Mouse (Mus musculus) liver, postnatal 0 days (tissue): ENCODE data around the gene Vgf. TPM values are rescaled to one million over a fixed set of nuclear protein-coding genes. Genes with fewer than 3 reads are reported as not detected.
A peak's percentile ranks its signal among the peaks of the same experiment; 100 is the strongest.

Experiments used
- ATAC-seq: fragments of 200-750 bp; cut with Nextera tagmentation; 2 replicates; pipeline ENCODE4 v1.8.0; 2017; ENCODE audit warnings: mild to moderate bottlenecking, moderate library complexity
- DNase-seq: peaks from one replicate; pipeline ENCODE4 v3.0.0-alpha.2; 2016
- H3K27ac ChIP-seq: fragments of 300-500 bp; sonication (generic); 2 replicates; pipeline ENCODE4 v1.5.1; 2014; ENCODE audit warnings: antibody characterized with exemption, moderate library complexity, mild to moderate bottlenecking, low read depth
- H3K27me3 ChIP-seq: fragments of 300-500 bp; sonication (generic); 2 replicates; pipeline ENCODE4 v1.6.1; 2014; ENCODE audit warnings: low read length, control low read depth, mixed read lengths; ENCODE audit not compliant: insufficient read depth
- H3K36me3 ChIP-seq: fragments of 300-500 bp; sonication (generic); replicated peaks from 2 replicates; pipeline ENCODE4 v1.6.1; 2014; ENCODE audit warnings: mild to moderate bottlenecking, control low read depth, low read length, moderate library complexity, mixed read lengths; ENCODE audit not compliant: insufficient read depth
- H3K4me1 ChIP-seq: fragments of 300-500 bp; sonication (generic); 2 replicates; pipeline ENCODE4 v1.6.1; 2014; ENCODE audit warnings: antibody characterized with exemption, mild to moderate bottlenecking, control low read depth; ENCODE audit not compliant: insufficient read depth
- H3K4me2 ChIP-seq: fragments of 300-500 bp; sonication (generic); 2 replicates; pipeline ENCODE4 v1.6.1; 2014; ENCODE audit warnings: low read depth, mild to moderate bottlenecking, low read length, moderate library complexity, mixed read lengths
- H3K4me3 ChIP-seq: fragments of 300-500 bp; sonication (generic); 2 replicates; pipeline ENCODE4 v1.5.1; 2014; ENCODE audit warnings: low read depth, low read length
- H3K9ac ChIP-seq: fragments of 300-500 bp; sonication (generic); replicated peaks from 2 replicates; pipeline ENCODE4 v1.6.1; 2014; ENCODE audit warnings: mild to moderate bottlenecking, moderate library complexity
- H3K9me3 ChIP-seq: fragments of 300-500 bp; sonication (generic); 2 replicates; pipeline ENCODE4 v1.6.1; 2016; ENCODE audit warnings: mild to moderate bottlenecking, control low read depth, low read length, mixed read lengths
- CTCF ChIP-seq: sonication (generic); IDR thresholded peaks from 2 replicates; pipeline ENCODE4 v1.5.1; 2016; ENCODE audit warnings: antibody characterized with exemption, low read depth
- EP300 ChIP-seq: IDR thresholded peaks from 2 replicates; pipeline ENCODE4 v1.6.1; 2016; ENCODE audit warnings: antibody characterized with exemption, low read depth, mild to moderate bottlenecking
- WGBS: fragments of 180-500 bp; shearing (Covaris S2); extraction: QIAGEN DNeasy Blood & Tissue Kit; methylation state at CpG from one replicate; pipeline ENCODE4 v1.1.7; 2014; ENCODE audit not compliant: insufficient replicate concordance; 5-methylcytosine and 5-hydroxymethylcytosine counted together
- polyA plus RNA-seq: library from polyadenylated mRNA; unstranded; fragments of >200 nt; fragmentation: Nextera tagmentation; extraction: Ambion mirVana; gene quantifications from 2 replicates; pipeline ENCODE4 v1.2.1, GENCODE M21; 2015

Vgf gene
- polyA plus RNA-seq: not detected in 2 replicates

DNA sequence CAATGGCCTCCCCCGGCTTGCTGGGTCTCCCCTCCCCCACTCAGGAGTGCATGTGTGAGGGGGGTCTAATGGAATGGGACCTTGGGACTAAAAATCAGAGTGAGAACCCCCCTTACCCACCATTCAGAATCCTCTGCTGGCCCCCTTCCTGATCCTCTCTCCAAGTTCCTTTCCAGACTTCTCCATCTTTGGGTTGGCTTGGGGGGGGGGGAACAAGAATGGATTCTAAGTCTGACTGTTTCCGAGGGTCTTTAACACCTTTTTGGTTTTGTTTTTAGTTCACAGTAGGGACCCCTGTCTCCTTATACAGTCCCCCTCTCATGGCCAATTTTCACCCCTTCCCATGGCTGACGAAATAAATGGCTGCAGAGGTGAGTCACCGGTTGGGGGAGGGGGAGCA is at the start of gene Vgf:
Vgf (plus strand) TSS at position 301 of the 400 bp plus-strand sequence.
- Histone ChIP-seq H3K36me3 (no peaks in the 10 kb centered on the region), H3K4me1 (peaks cover 11% of the 10 kb centered on the region), H3K27me3 (peaks cover 69% of the 10 kb centered on the region), H3K27ac (no peak within 1 kb of the TSS), H3K4me3 (no peak within 1 kb of the TSS), H3K9ac (no peak within 1 kb of the TSS), H3K4me2 (no peak within 1 kb of the TSS), H3K9me3 (no peaks in the 10 kb centered on the region)
- TF ChIP-seq EP300 (no peak), CTCF (no peak)
- ATAC-seq: no peak
- WGBS: 21% methylated on average over 4 of the region's 4 CpGs
- no peak for DNase-seq

DNA sequence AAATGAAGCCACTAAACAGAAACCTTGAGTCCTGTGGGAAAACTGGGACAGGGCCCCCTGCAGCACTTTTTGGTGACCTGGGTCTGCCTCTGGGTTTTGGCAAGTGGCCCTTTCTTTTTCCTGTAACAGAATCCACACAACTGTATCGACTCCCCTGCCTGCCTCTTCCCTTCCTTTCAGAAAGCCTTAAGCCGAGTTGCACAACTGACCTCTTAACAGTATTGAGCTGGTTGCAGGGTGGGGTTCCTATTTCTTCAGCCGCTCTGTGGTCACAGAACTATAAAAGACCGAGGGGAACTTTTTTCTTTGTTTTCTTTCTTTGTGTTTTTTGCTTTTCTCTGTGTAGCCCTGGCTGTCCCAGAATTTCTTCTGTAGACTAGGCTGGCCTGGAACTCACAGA is 48.4 kb upstream of the Vgf start:
- Histone ChIP-seq H3K9me3 (no peaks in the 10 kb centered on the region), H3K9ac (no peak overlapping the region), H3K4me3 (peak overlapping the region; percentile 6; the same call in 1 of the 2 replicates), H3K27me3 (no peaks in the 10 kb centered on the region), H3K4me2 (0 out of 2 replicates have a peak overlapping the region, but pooled peaks have one; percentile 18), H3K36me3 (peaks cover 9% of the 10 kb centered on the region), H3K4me1 (no peaks in the 10 kb centered on the region), H3K27ac (peak overlapping the region; percentile 64)
- DNase-seq (no peak), ATAC-seq (peak; percentile 26; the same call in 1 of the 2 replicates)
- 40% methylated on average over 4 of the region's 4 CpGs for WGBS
- TF ChIP-seq EP300 (no peak), CTCF (no peak)

DNA sequence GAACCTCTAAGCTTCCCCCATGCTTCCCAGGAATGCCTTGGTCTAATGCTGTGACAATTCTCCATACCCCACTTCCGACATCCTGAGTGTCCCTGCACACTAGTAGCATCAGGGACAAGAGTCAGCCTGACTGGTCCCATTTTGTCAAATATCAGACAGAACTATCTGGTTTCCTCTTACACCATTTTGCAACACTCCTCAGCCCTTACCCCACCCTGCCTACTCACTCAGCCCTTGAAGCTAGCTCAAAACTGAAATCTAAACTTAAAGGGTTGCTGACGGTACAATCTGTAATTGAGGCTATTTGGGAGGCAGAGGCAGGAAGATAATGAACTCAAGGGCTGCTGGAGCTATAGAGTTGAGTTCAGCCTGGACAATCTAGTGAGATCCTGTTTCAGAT is 46.4 kb upstream of the Vgf start:
- no peak overlapping the region for H3K4me3 ChIP-seq
- peak overlapping the region; percentile 69 for H3K27ac ChIP-seq
- ATAC-seq: no peak
- 0 out of 2 replicates have a peak overlapping the region, but pooled peaks have one; percentile 2 for H3K4me2 ChIP-seq
- no peak for DNase-seq
- H3K36me3 ChIP-seq: peaks cover 18% of the 10 kb centered on the region
- no peak for TF ChIP-seq CTCF
- no peak for TF ChIP-seq EP300
- H3K9me3 ChIP-seq: no peaks in the 10 kb centered on the region
- H3K9ac ChIP-seq: no peak overlapping the region
- no peaks in the 10 kb centered on the region for H3K27me3 ChIP-seq
- H3K4me1 ChIP-seq: no peaks in the 10 kb centered on the region
- WGBS: 54% methylated on average over 2 of the region's 2 CpGs

DNA sequence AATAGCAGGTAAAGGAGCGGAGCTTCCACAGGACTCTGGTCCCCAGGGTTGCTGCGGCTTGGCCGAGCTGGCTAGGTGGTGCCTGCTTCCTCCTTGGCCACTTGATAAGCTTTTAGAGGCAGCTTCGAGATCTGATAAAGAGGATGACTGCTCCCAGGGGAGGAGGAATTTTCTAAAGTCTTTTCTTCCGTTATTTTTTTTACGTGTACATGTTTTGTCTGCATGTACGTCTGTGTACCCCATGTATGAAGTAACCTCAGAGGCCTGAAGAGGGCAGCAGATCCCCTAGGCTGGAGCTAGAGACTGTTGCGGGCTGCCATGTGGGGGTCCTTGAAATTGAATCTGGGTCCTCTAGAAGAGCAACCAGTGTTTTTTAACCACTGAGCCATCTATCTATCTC is 45.2 kb upstream of the Vgf start:
- no peaks in the 10 kb centered on the region for H3K27me3 ChIP-seq
- no peak for DNase-seq
- peaks cover 18% of the 10 kb centered on the region for H3K36me3 ChIP-seq
- H3K9ac ChIP-seq: no peak overlapping the region
- WGBS: 83% methylated on average over 8 of the region's 8 CpGs
- ATAC-seq: no peak
- peaks cover 4% of the 10 kb centered on the region for H3K4me1 ChIP-seq
- no peak overlapping the region for H3K27ac ChIP-seq
- H3K4me3 ChIP-seq: no peak overlapping the region
- H3K9me3 ChIP-seq: no peaks in the 10 kb centered on the region
- TF ChIP-seq EP300 (no peak), CTCF (peak; percentile 43)
- no peak overlapping the region for H3K4me2 ChIP-seq

DNA sequence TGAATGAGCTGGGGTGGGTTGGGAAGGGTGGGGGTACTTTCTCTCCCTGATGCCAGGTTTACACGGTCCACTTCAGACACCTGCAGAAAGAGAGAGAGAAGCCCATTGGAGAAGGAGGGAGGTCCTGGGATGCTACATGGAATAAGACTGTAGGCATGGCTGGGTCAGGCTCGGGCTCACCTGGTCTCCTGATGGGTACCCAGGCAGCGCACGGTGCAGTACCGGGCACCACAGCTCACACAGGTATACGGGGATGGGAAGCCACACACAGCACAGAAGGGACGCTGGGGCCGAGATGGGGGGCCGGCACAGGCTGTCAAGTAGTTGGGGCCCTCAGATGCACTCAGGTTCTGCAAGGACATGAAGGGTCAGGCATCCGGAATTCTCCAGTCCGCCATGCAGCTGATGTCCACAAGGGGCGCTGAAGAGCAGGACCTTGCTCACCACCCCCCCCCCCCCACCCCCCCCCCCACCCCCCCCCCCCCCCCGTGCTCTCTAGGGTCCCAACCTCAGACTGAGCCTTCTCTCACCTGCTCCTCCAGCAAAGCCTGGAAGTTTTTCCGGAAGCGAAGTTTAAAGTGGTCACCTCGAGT is 43.8 kb upstream of the Vgf start:
- H3K4me3 ChIP-seq: no peak overlapping the region
- TF ChIP-seq EP300: no peak
- peak; percentile 63 for TF ChIP-seq CTCF
- peaks cover 8% of the 10 kb centered on the region for H3K4me1 ChIP-seq
- H3K27ac ChIP-seq: no peak overlapping the region
- DNase-seq: peak; percentile 69
- no peaks in the 10 kb centered on the region for H3K9me3 ChIP-seq
- no peak overlapping the region for H3K9ac ChIP-seq
- H3K36me3 ChIP-seq: peaks cover 18% of the 10 kb centered on the region
- ATAC-seq: no peak
- no peak overlapping the region for H3K4me2 ChIP-seq
- 61% methylated on average over 14 of the region's 16 CpGs for WGBS
- no peaks in the 10 kb centered on the region for H3K27me3 ChIP-seq

DNA sequence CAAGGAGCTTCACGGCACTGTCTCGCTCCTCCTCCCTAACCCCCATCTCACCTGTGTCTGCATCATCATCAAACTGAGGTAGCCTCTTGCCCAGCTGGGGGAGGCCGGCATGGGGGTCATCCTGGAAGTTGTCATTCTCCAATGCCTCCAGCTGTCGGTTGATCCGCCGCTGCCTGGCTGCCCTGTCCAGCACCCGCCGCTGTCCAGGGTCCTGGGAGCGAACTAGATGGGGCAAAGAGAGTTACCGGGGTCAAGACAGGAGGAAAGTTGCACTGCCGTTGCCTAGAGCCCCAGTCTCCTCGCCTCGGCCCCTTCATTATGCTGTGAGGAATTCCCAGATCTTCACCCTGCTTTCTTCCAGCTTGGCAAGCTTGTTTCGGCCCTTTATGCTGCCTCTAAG is 41.4 kb upstream of the Vgf start:
- H3K4me3 ChIP-seq: no peak overlapping the region
- H3K4me2 ChIP-seq: no peak overlapping the region
- H3K27ac ChIP-seq: no peak overlapping the region
- H3K9me3 ChIP-seq: no peaks in the 10 kb centered on the region
- H3K36me3 ChIP-seq: peaks cover 21% of the 10 kb centered on the region
- ATAC-seq (no peak), DNase-seq (no peak)
- peaks cover 16% of the 10 kb centered on the region for H3K4me1 ChIP-seq
- 62% methylated on average over 14 of the region's 14 CpGs for WGBS
- no peaks in the 10 kb centered on the region for H3K27me3 ChIP-seq
- H3K9ac ChIP-seq: no peak overlapping the region
- no peak for TF ChIP-seq EP300
